Mouse (Mus musculus): ENCODE data around the gene 9430097D07Rik. TPM values are rescaled to one million over a fixed set of nuclear protein-coding genes. Genes with fewer than 3 reads are reported as not detected.

9430097D07Rik gene
- polyA plus RNA-seq, 1 experiment from 2014 or later, result 0.29 TPM

- ATAC-seq (ENCODE audit: low FRiP score, low TSS enrichment), result no peak
- WGBS, result 42% methylated on average over 8 of the region's 8 CpGs
Measured at GRCm38 (mm10) chr2:32601417-32602065, 26.1 kb upstream of the 9430097D07Rik start.

DNA sequence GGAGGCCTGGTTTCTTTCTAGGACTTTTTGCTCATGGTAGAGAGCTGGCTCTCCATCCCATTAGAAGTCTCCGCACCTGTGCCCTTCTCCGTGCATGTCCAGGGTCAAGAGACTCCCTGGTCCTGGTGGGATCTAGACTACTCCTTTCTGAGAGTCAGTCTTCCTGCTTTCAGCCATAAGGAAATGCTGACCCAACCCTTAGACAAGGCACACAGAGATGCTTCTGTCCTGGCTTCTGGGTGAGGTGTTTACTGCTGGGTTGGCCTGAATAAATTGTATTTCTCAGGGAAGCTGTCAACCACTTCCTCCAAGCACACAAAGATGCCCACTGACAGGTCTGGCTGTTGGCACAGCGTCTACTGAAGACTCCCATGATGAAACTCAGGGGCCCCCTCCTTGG lies 23.9 kb upstream of the 9430097D07Rik start, which contains the start of gene St6galnac6:
TSS of gene St6galnac6 (plus strand) at position 301 of the 400 bp plus-strand sequence.
- H3K9ac ChIP-seq (replicated peaks; ENCODE audit: low read length), result no peak within 1 kb of the TSS
- no peak for ATAC-seq (ENCODE audit: low FRiP score, low TSS enrichment)
- H3K36me3 ChIP-seq (ENCODE audit: control insufficient read depth, insufficient read depth, low read length), result no peaks in the 10 kb centered on the region
- 0 out of 2 replicates have a peak, but pooled peaks cover 3% of the 10 kb centered on the region for H3K4me1 ChIP-seq (ENCODE audit: control insufficient read depth, insufficient read depth, low read length)
- no peak within 1 kb of the TSS for H3K4me3 ChIP-seq (replicated peaks; ENCODE audit: low read depth, low read length)
- WGBS, result 88% methylated on average over 3 of the region's 3 CpGs
- no peaks in the 10 kb centered on the region for H3K9me3 ChIP-seq (ENCODE audit: control insufficient read depth, low read length)
- no peak for DNase-seq
- H3K4me2 ChIP-seq (ENCODE audit: low read length), result no peak within 1 kb of the TSS
- H3K27me3 ChIP-seq (ENCODE audit: control insufficient read depth, insufficient read depth, low read length), result no peaks in the 10 kb centered on the region
- H3K27ac ChIP-seq (replicated peaks; ENCODE audit: low read depth, low read length), result no peak within 1 kb of the TSS

More at GRCm38 (mm10) chr2:32601417-32602065, 26.1 kb upstream of the 9430097D07Rik start:
- Histone ChIP-seq H3K36me3 (ENCODE audit: control insufficient read depth, insufficient read depth, low read length) (no peaks in the 10 kb centered on the region), H3K27ac (replicated peaks; ENCODE audit: low read depth, low read length) (no peak overlapping the region), H3K27me3 (ENCODE audit: control insufficient read depth, insufficient read depth, low read length) (no peaks in the 10 kb centered on the region), H3K4me3 (replicated peaks; ENCODE audit: low read depth, low read length) (no peak overlapping the region), H3K9ac (replicated peaks; ENCODE audit: low read length) (no peak overlapping the region), H3K4me2 (ENCODE audit: low read length) (no peak overlapping the region), H3K4me1 (ENCODE audit: control insufficient read depth, insufficient read depth, low read length) (0 out of 2 replicates have a peak, but pooled peaks cover 3% of the 10 kb centered on the region), H3K9me3 (ENCODE audit: control insufficient read depth, low read length) (no peaks in the 10 kb centered on the region)
- peak; percentile 49 for DNase-seq

DNA sequence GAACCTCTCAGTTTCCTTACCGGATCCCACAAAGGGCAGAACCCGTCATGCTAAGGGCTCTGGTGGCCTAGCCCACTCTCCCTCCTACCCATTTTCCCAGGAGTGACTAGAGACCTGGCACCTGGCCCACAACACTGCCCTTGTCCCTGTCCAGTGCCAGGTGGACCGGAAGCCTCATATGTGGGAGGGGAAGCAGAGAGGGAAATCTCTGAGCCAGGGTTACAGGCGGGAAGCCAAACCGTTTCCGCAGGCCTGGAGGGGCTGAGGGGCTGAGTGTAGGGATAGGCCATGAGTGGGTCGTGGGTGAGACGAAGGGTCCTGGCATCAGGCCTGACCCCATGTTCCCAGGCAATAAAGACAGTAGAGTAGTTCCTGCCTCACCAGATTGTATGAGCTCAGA lies 23.0 kb upstream of the 9430097D07Rik start:
- H3K27me3 ChIP-seq (ENCODE audit: control insufficient read depth, insufficient read depth, low read length), result no peaks in the 10 kb centered on the region
- H3K4me2 ChIP-seq (ENCODE audit: low read length), result no peak overlapping the region
- H3K4me1 ChIP-seq (ENCODE audit: control insufficient read depth, insufficient read depth, low read length), result 0 out of 2 replicates have a peak, but pooled peaks cover 3% of the 10 kb centered on the region
- H3K9ac ChIP-seq (replicated peaks; ENCODE audit: low read length), result no peak overlapping the region
- H3K9me3 ChIP-seq (ENCODE audit: control insufficient read depth, low read length), result no peaks in the 10 kb centered on the region
- WGBS, result 96% methylated on average over 8 of the region's 8 CpGs
- no peak overlapping the region for H3K4me3 ChIP-seq (replicated peaks; ENCODE audit: low read depth, low read length)
- no peak overlapping the region for H3K27ac ChIP-seq (replicated peaks; ENCODE audit: low read depth, low read length)
- H3K36me3 ChIP-seq (ENCODE audit: control insufficient read depth, insufficient read depth, low read length), result no peaks in the 10 kb centered on the region
- no peak for DNase-seq
- no peak for ATAC-seq (ENCODE audit: low FRiP score, low TSS enrichment)

- WGBS, result 86% methylated on average over 5 of the region's 5 CpGs
- 0 out of 2 replicates have a peak, but pooled peaks cover 3% of the 10 kb centered on the region for H3K4me1 ChIP-seq (ENCODE audit: control insufficient read depth, insufficient read depth, low read length)
- H3K9ac ChIP-seq (replicated peaks; ENCODE audit: low read length), result no peak overlapping the region
- no peaks in the 10 kb centered on the region for H3K27me3 ChIP-seq (ENCODE audit: control insufficient read depth, insufficient read depth, low read length)
- DNase-seq, result no peak
- no peak overlapping the region for H3K27ac ChIP-seq (replicated peaks; ENCODE audit: low read depth, low read length)
- no peak overlapping the region for H3K4me3 ChIP-seq (replicated peaks; ENCODE audit: low read depth, low read length)
- H3K4me2 ChIP-seq (ENCODE audit: low read length), result no peak overlapping the region
- no peak for ATAC-seq (ENCODE audit: low FRiP score, low TSS enrichment)
- H3K9me3 ChIP-seq (ENCODE audit: control insufficient read depth, low read length), result no peaks in the 10 kb centered on the region
- H3K36me3 ChIP-seq (ENCODE audit: control insufficient read depth, insufficient read depth, low read length), result no peaks in the 10 kb centered on the region
Measured at GRCm38 (mm10) chr2:32597699-32598098, 22.2 kb upstream of the 9430097D07Rik start.

DNA sequence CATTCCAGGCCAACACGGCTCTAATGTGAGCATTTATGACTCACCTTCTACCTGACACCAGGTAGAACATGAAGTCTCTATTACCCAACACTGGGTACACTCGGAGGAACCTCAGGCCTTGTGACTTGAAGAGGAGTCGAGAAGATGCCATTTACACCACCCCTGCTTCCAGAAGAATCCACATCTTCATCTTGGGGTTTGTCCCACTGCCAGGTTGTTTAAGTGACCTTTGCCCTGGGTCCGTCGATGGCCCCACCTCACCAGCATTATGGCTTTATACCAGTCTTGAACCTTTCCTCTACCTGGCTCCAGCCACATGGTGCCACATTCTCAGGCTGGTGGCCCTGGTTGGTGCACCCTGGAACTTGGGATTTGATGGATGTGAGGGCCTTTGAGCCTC lies 21.8 kb upstream of the 9430097D07Rik start:
- Histone ChIP-seq H3K9me3 (ENCODE audit: control insufficient read depth, low read length) (no peaks in the 10 kb centered on the region), H3K4me1 (ENCODE audit: control insufficient read depth, insufficient read depth, low read length) (no peaks in the 10 kb centered on the region), H3K9ac (replicated peaks; ENCODE audit: low read length) (no peak overlapping the region), H3K27ac (replicated peaks; ENCODE audit: low read depth, low read length) (no peak overlapping the region), H3K36me3 (ENCODE audit: control insufficient read depth, insufficient read depth, low read length) (no peaks in the 10 kb centered on the region), H3K4me2 (ENCODE audit: low read length) (no peak overlapping the region), H3K27me3 (ENCODE audit: control insufficient read depth, insufficient read depth, low read length) (no peaks in the 10 kb centered on the region), H3K4me3 (replicated peaks; ENCODE audit: low read depth, low read length) (no peak overlapping the region)
- 87% methylated on average over 5 of the region's 5 CpGs for WGBS
- no peak for ATAC-seq (ENCODE audit: low FRiP score, low TSS enrichment)
- DNase-seq, result no peak

GRCm38 (mm10) chr2:32596725-32597124 lies 21.2 kb upstream of the 9430097D07Rik start:
- 81% methylated on average over 13 of the region's 13 CpGs for WGBS
- Histone ChIP-seq H3K4me1 (ENCODE audit: control insufficient read depth, insufficient read depth, low read length) (no peaks in the 10 kb centered on the region), H3K27ac (replicated peaks; ENCODE audit: low read depth, low read length) (no peak overlapping the region), H3K36me3 (ENCODE audit: control insufficient read depth, insufficient read depth, low read length) (no peaks in the 10 kb centered on the region), H3K9me3 (ENCODE audit: control insufficient read depth, low read length) (no peaks in the 10 kb centered on the region), H3K4me2 (ENCODE audit: low read length) (no peak overlapping the region), H3K9ac (replicated peaks; ENCODE audit: low read length) (no peak overlapping the region), H3K4me3 (replicated peaks; ENCODE audit: low read depth, low read length) (no peak overlapping the region), H3K27me3 (ENCODE audit: control insufficient read depth, insufficient read depth, low read length) (no peaks in the 10 kb centered on the region)
- DNase-seq (no peak), ATAC-seq (ENCODE audit: low FRiP score, low TSS enrichment) (no peak)

GRCm38 (mm10) chr2:32591249-32591648 lies 15.8 kb upstream of the 9430097D07Rik start:
- 81% methylated on average over 6 of the region's 6 CpGs for WGBS
- no peak for DNase-seq
- ATAC-seq (ENCODE audit: low FRiP score, low TSS enrichment), result no peak

DNA sequence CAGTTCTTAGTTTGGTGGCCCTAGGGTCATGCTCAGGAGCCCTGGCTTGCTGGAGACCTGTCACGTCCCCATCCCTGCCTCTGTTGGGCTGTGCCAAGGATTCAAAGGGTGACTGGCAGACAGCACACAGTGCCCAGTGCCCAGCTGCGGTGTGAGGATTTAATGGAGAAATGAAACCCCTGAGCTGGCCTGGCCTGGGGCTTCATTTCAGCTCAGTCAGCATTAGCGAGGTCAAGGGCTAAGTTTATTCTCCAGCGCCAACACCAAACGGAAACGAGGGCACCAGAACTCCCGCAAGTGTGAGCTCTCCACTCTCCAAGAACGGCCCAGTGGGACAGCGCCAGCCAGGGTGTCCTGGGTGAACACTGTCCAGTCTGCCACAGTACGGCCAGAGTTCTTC lies 14.7 kb upstream of the 9430097D07Rik start:
- DNase-seq (no peak), ATAC-seq (ENCODE audit: low FRiP score, low TSS enrichment) (no peak)
- no peak overlapping the region for H3K9ac ChIP-seq (replicated peaks; ENCODE audit: low read length)
- no peak overlapping the region for H3K27ac ChIP-seq (replicated peaks; ENCODE audit: low read depth, low read length)
- no peaks in the 10 kb centered on the region for H3K36me3 ChIP-seq (ENCODE audit: control insufficient read depth, insufficient read depth, low read length)
- H3K4me2 ChIP-seq (ENCODE audit: low read length), result no peak overlapping the region
- H3K4me1 ChIP-seq (ENCODE audit: control insufficient read depth, insufficient read depth, low read length), result peaks cover 13% of the 10 kb centered on the region
- no peaks in the 10 kb centered on the region for H3K27me3 ChIP-seq (ENCODE audit: control insufficient read depth, insufficient read depth, low read length)
- H3K9me3 ChIP-seq (ENCODE audit: control insufficient read depth, low read length), result no peaks in the 10 kb centered on the region
- H3K4me3 ChIP-seq (replicated peaks; ENCODE audit: low read depth, low read length), result no peak overlapping the region
- WGBS, result 87% methylated on average over 10 of the region's 10 CpGs

More at GRCm38 (mm10) chr2:32591249-32591648, 15.8 kb upstream of the 9430097D07Rik start:
- Histone ChIP-seq H3K9me3 (ENCODE audit: control insufficient read depth, low read length) (no peaks in the 10 kb centered on the region), H3K4me1 (ENCODE audit: control insufficient read depth, insufficient read depth, low read length) (peaks cover 13% of the 10 kb centered on the region), H3K27me3 (ENCODE audit: control insufficient read depth, insufficient read depth, low read length) (no peaks in the 10 kb centered on the region), H3K9ac (replicated peaks; ENCODE audit: low read length) (no peak overlapping the region), H3K36me3 (ENCODE audit: control insufficient read depth, insufficient read depth, low read length) (no peaks in the 10 kb centered on the region), H3K27ac (replicated peaks; ENCODE audit: low read depth, low read length) (no peak overlapping the region), H3K4me2 (ENCODE audit: low read length) (no peak overlapping the region), H3K4me3 (replicated peaks; ENCODE audit: low read depth, low read length) (no peak overlapping the region)

- 0 out of 2 replicates have a peak overlapping the region, but pooled peaks have one; percentile 1 for H3K9ac ChIP-seq (replicated peaks; ENCODE audit: low read length)
- H3K4me2 ChIP-seq (ENCODE audit: low read length), result no peak overlapping the region
- no peak for ATAC-seq (ENCODE audit: low FRiP score, low TSS enrichment)
- no peaks in the 10 kb centered on the region for H3K27me3 ChIP-seq (ENCODE audit: control insufficient read depth, insufficient read depth, low read length)
- H3K9me3 ChIP-seq (ENCODE audit: control insufficient read depth, low read length), result no peaks in the 10 kb centered on the region
- no peak for DNase-seq
- H3K4me3 ChIP-seq (replicated peaks; ENCODE audit: low read depth, low read length), result no peak overlapping the region
- no peaks in the 10 kb centered on the region for H3K36me3 ChIP-seq (ENCODE audit: control insufficient read depth, insufficient read depth, low read length)
- 70% methylated on average over 11 of the region's 11 CpGs for WGBS
- H3K4me1 ChIP-seq (ENCODE audit: control insufficient read depth, insufficient read depth, low read length), result peaks cover 13% of the 10 kb centered on the region
- no peak overlapping the region for H3K27ac ChIP-seq (replicated peaks; ENCODE audit: low read depth, low read length)
Measured at GRCm38 (mm10) chr2:32589213-32589795, 13.8 kb upstream of the 9430097D07Rik start.
